In the genomic region with DNA sequence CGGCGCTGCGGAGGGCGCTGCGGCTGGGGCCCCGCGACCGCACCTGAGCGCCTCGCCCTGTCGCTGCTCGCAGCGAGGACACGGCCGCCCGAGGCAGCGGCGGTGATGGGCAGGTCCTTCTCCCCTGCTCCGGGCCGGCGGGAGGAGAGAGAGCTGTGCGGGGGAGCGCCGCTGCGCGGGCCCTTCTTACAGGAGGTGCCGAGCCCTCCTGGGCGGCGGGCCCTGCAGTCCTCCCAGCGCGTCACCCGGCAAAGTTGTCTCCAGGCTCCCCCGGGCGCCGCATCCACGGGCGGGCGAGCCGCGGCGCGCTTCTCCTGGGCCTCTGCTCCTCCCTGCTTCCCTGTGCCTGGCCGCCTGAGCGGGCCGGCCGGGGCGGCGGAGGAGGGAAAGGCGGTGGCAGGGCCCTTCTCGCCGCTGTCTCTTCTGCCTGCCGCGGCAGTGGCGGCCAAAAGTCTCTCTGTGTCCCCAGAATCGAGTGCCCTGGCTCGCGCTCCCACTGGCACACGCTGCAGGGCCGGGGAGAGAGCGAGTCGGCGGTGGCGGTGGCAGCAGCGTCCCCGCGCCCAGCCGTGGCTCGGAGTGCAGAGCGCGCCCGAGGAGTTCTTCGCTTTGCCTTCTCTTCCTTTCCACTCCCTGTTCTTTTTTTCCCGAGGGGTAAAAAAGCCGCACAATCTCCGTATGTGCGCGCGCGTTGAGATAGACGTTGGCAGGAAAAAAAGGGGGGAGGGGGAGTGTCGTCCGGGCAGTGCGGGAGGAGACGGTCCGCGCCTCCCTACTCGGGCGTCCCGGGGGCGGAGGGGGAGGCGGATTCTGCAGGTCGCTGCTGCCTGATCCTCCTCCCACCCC, we compare ENCODE assay signal across 8 mouse cellular contexts. TPM values are rescaled to one million over a fixed set of nuclear protein-coding genes. Genes with fewer than 3 reads are reported as not detected.
DNase-seq lines count a peak whose midpoint lies in the region; ATAC-seq and TF ChIP-seq lines count a peak whose summit lies in the region.

A gene (minus strand): TSS at position 673 of the 846 bp plus-strand sequence.

- H3K4me3 ChIP-seq in cortical plate, adult 2 months (ENCODE audit: insufficient read depth, low read length): peak within 1 kb of the TSS; percentile 34
- peak within 1 kb of the TSS; percentile 57 for H3K4me3 ChIP-seq in kidney, postnatal 0 days (replicated peaks; ENCODE audit: low read depth, low read length)
- peak within 1 kb of the TSS; percentile 60 for H3K4me3 ChIP-seq in lung, embryonic 15.5 days

- peak; percentile 56 for DNase-seq in ovary, adult 18-20 months (ENCODE audit: low spot score)
- DNase-seq in ovary, postnatal 14 days (ENCODE audit: low spot score): no peak
- DNase-seq in heart, adult 9 months (ENCODE audit: low spot score in 2 of 2): peak; percentile 15 to 22
- peak; percentile 54 for DNase-seq in kidney, postnatal 0 days (ENCODE audit: low spot score)
- peak; percentile 33 to 49 for DNase-seq in right cerebral cortex, adult 2 months (ENCODE audit: low spot score in 2 of 2)
- DNase-seq in B cell, adult 2 months: no peak

- no peaks in the 10 kb centered on the region for H3K9me3 ChIP-seq in kidney, postnatal 0 days (replicated peaks; ENCODE audit: low read length)
- H3K9me3 ChIP-seq in lung, embryonic 15.5 days: no peaks in the 10 kb centered on the region

- 0 out of 2 replicates have a peak, but pooled peaks have one; percentile 23 for ATAC-seq in kidney, postnatal 0 days (replicated peaks; ENCODE audit: low FRiP score, low read depth)
- ATAC-seq in lung, embryonic 15.5 days (ENCODE audit: borderline replicate concordance, extremely low read depth, low FRiP score, low TSS enrichment): 0 out of 2 replicates have a peak, but pooled peaks have one; percentile 8

- no peaks in the 10 kb centered on the region for H3K36me3 ChIP-seq in kidney, postnatal 0 days (ENCODE audit: insufficient read depth, low read length)
- no peaks in the 10 kb centered on the region for H3K36me3 ChIP-seq in lung, embryonic 15.5 days

- WGBS in kidney, postnatal 0 days: under 1% methylated on average over 59 of the region's 92 CpGs
- under 1% methylated on average over 83 of the region's 92 CpGs for WGBS in lung, embryonic 15.5 days

- no peaks in the 10 kb centered on the region for H3K4me1 ChIP-seq in cortical plate, adult 2 months (ENCODE audit: control insufficient read depth, insufficient read depth, low read length)
- peaks cover 14% of the 10 kb centered on the region for H3K4me1 ChIP-seq in kidney, postnatal 0 days (replicated peaks; ENCODE audit: insufficient read depth, low read length)
- peaks cover 21% of the 10 kb centered on the region for H3K4me1 ChIP-seq in lung, embryonic 15.5 days

- H3K9ac ChIP-seq in kidney, postnatal 0 days (ENCODE audit: low read depth, low read length): peak within 1 kb of the TSS; percentile 49
- peak within 1 kb of the TSS; percentile 42 for H3K9ac ChIP-seq in lung, embryonic 15.5 days

- H3K4me2 ChIP-seq in kidney, postnatal 0 days (ENCODE audit: low read length): peak within 1 kb of the TSS; percentile 98
- peak within 1 kb of the TSS; percentile 100 for H3K4me2 ChIP-seq in lung, embryonic 15.5 days

- TF ChIP-seq CTCF in cortical plate, adult 2 months (IDR thresholded peaks at IDR 0.05; ENCODE audit: extremely low read depth, insufficient read depth, low read length): no peak
- no peak for TF ChIP-seq CTCF in kidney, postnatal 0 days (IDR thresholded peaks at IDR 0.05; ENCODE audit: low read depth)

- no peak for TF ChIP-seq POLR2A in cortical plate, adult 2 months (IDR thresholded peaks at IDR 0.05; ENCODE audit: extremely low read depth, insufficient read depth, low read length)

- peak within 1 kb of the TSS; percentile 63; the same call in 1 of the 2 replicates for H3K27ac ChIP-seq in cortical plate, adult 2 months (ENCODE audit: insufficient read depth, low read length)
- no peak within 1 kb of the TSS for H3K27ac ChIP-seq in kidney, postnatal 0 days
- H3K27ac ChIP-seq in lung, embryonic 15.5 days: no peak within 1 kb of the TSS

- H3K27me3 ChIP-seq in kidney, postnatal 0 days (ENCODE audit: insufficient read depth, low read length): peaks cover 55% of the 10 kb centered on the region
- H3K27me3 ChIP-seq in lung, embryonic 15.5 days: peaks cover 90% of the 10 kb centered on the region

RNA-seq across cellular contexts. Expression of the gene that starts here (rescaled TPM):
- 3.5 TPM in 2 replicates for polyA plus RNA-seq in cortical plate, adult 2 months (2012; rRNA removed)
- 0.40 and 0.55 TPM in 2 replicates for polyA plus RNA-seq in kidney, postnatal 0 days (2015; fragmentation: Nextera tagmentation; extraction: Ambion mirVana)
- 0.30 and 0.34 TPM in 2 replicates for polyA plus RNA-seq in lung, embryonic 15.5 days (2015; fragmentation: Nextera tagmentation; extraction: Ambion mirVana)

Comparison
In these comparisons a context has a peak if more than half of its experiments do, and no peak if none do; other contexts are left out.
1. DNase-seq: peak in ovary, adult 18-20 months (single experiment), heart, adult 9 months (2 of 2) and right cerebral cortex, adult 2 months (2 of 2); none in ovary, postnatal 14 days (single experiment) and B cell, adult 2 months (0 of 2).
2. Peak in DNase-seq, ATAC-seq, H3K4me3 ChIP-seq, H3K9ac ChIP-seq and H3K4me2 ChIP-seq in kidney, postnatal 0 days; RNA of the gene not detected or under 1 TPM.
3. Peak in ATAC-seq, H3K4me3 ChIP-seq, H3K9ac ChIP-seq and H3K4me2 ChIP-seq in lung, embryonic 15.5 days; RNA of the gene not detected or under 1 TPM.
4. Peak in every context shown above with its lines, with median percentiles within 50 percentile points of each other: H3K4me3 ChIP-seq.